Mouse (Mus musculus) kidney, postnatal 0 days (tissue): ENCODE measurements at regions not wholly inside any gene's neighbourhood (a gene's known extent, or its start where the extent isn't known, plus 50 kb on each side); places are given as distances from the start of the nearest gene placed in this dataset.

ENCODE experiments used
- ATAC-seq: fragments of 200-750 bp; cut with Nextera tagmentation; replicated peaks from 2 replicates; pipeline ENCODE4 v1.8.0; 2017; ENCODE audit warnings: low read depth, moderate number of reproducible peaks, moderate TSS enrichment, moderate library complexity; ENCODE audit not compliant: low FRiP score
- DNase-seq: peaks from one replicate; pipeline ENCODE4 v3.0.0-alpha.2; 2016; ENCODE audit warnings: low spot score
- H3K27ac ChIP-seq: fragments of 300-500 bp; sonication (generic); 2 replicates; pipeline ENCODE4 v1.5.1; 2014; ENCODE audit warnings: mild to moderate bottlenecking
- H3K27me3 ChIP-seq: fragments of 300-500 bp; sonication (generic); 2 replicates; pipeline ENCODE4 v1.6.1; 2014; ENCODE audit warnings: low read length, mixed read lengths; ENCODE audit not compliant: insufficient read depth
- H3K36me3 ChIP-seq: fragments of 300-500 bp; sonication (generic); 2 replicates; pipeline ENCODE4 v1.6.1; 2014; ENCODE audit warnings: low read length, mixed read lengths; ENCODE audit not compliant: insufficient read depth
- H3K4me1 ChIP-seq: fragments of 300-500 bp; sonication (generic); replicated peaks from 2 replicates; pipeline ENCODE4 v1.6.1; 2014; ENCODE audit warnings: antibody characterized with exemption, low read length, mixed read lengths; ENCODE audit not compliant: insufficient read depth
- H3K4me2 ChIP-seq: fragments of 300-500 bp; sonication (generic); 2 replicates; pipeline ENCODE4 v1.6.1; 2014; ENCODE audit warnings: mild to moderate bottlenecking, low read length, moderate library complexity, mixed read lengths
- H3K4me3 ChIP-seq: fragments of 300-500 bp; sonication (generic); replicated peaks from 2 replicates; pipeline ENCODE4 v1.5.1; 2014; ENCODE audit warnings: low read depth, low read length
- H3K9ac ChIP-seq: fragments of 300-500 bp; sonication (generic); 2 replicates; pipeline ENCODE4 v1.6.1; 2014; ENCODE audit warnings: low read depth, low read length
- H3K9me3 ChIP-seq: fragments of 300-500 bp; sonication (generic); replicated peaks from 2 replicates; pipeline ENCODE4 v1.6.1; 2016; ENCODE audit warnings: low read length, inconsistent platforms, mixed read lengths
- CTCF ChIP-seq: IDR thresholded peaks from 2 replicates; pipeline ENCODE4 v1.5.1; 2016; ENCODE audit warnings: antibody characterized with exemption, low read depth, mild to moderate bottlenecking, moderate library complexity
- WGBS: fragments of 180-500 bp; shearing (Covaris S2); extraction: QIAGEN DNeasy Blood & Tissue Kit; methylation state at CpG from one replicate; pipeline ENCODE4 v1.1.7; 2014; 5-methylcytosine and 5-hydroxymethylcytosine counted together

- no peak overlapping the region for H3K9ac ChIP-seq
- no peaks in the 10 kb centered on the region for H3K4me1 ChIP-seq
- DNase-seq (no peak), ATAC-seq (no peak)
- TF ChIP-seq CTCF: no peak
- no peaks in the 10 kb centered on the region for H3K36me3 ChIP-seq
- H3K4me2 ChIP-seq: no peak overlapping the region
- no peaks in the 10 kb centered on the region for H3K27me3 ChIP-seq
- no peak overlapping the region for H3K4me3 ChIP-seq
- no peaks in the 10 kb centered on the region for H3K9me3 ChIP-seq
- H3K27ac ChIP-seq: no peak overlapping the region
- 42% methylated on average over 4 of the region's 4 CpGs for WGBS
These were observed 441.8 kb upstream of the Cwc22 start for GRCm38 (mm10) chr2:78388001-78388400.

- H3K27ac ChIP-seq: no peak overlapping the region
- no peak overlapping the region for H3K4me2 ChIP-seq
- no peak overlapping the region for H3K9ac ChIP-seq
- H3K9me3 ChIP-seq: no peaks in the 10 kb centered on the region
- no peak overlapping the region for H3K4me3 ChIP-seq
- H3K27me3 ChIP-seq: no peaks in the 10 kb centered on the region
- no peaks in the 10 kb centered on the region for H3K36me3 ChIP-seq
- no peak for DNase-seq
- no peak for ATAC-seq
- H3K4me1 ChIP-seq: no peaks in the 10 kb centered on the region
- TF ChIP-seq CTCF: no peak
These were observed 435.1 kb upstream of the Cwc22 start for GRCm38 (mm10) chr2:78381234-78381633.

GRCm38 (mm10) chr2:78331736-78332475, 385.7 kb upstream of the Cwc22 start:
- 77% methylated on average over 5 of the region's 5 CpGs for WGBS
- no peak for TF ChIP-seq CTCF
- H3K36me3 ChIP-seq: no peaks in the 10 kb centered on the region

GRCm38 (mm10) chr2:78326091-78326490, 379.9 kb upstream of the Cwc22 start:
- Histone ChIP-seq H3K27me3 (no peaks in the 10 kb centered on the region), H3K4me1 (no peaks in the 10 kb centered on the region), H3K36me3 (no peaks in the 10 kb centered on the region), H3K4me3 (no peak overlapping the region), H3K9ac (no peak overlapping the region), H3K27ac (no peak overlapping the region), H3K9me3 (no peaks in the 10 kb centered on the region), H3K4me2 (no peak overlapping the region)
- no peak for ATAC-seq
- WGBS: 77% methylated on average over 2 of the region's 2 CpGs
- no peak for TF ChIP-seq CTCF
- no peak for DNase-seq

More at GRCm38 (mm10) chr2:78331736-78332475, 385.7 kb upstream of the Cwc22 start:
- H3K9me3 ChIP-seq: no peaks in the 10 kb centered on the region
- no peaks in the 10 kb centered on the region for H3K27me3 ChIP-seq
- H3K4me1 ChIP-seq: no peaks in the 10 kb centered on the region
- H3K4me3 ChIP-seq: no peak overlapping the region
- DNase-seq: no peak
- H3K9ac ChIP-seq: no peak overlapping the region
- no peak overlapping the region for H3K27ac ChIP-seq
- no peak for ATAC-seq
- H3K4me2 ChIP-seq: no peak overlapping the region

GRCm38 (mm10) chr2:78322216-78322965, 376.2 kb upstream of the Cwc22 start:
- TF ChIP-seq CTCF: no peak
- no peaks in the 10 kb centered on the region for H3K4me1 ChIP-seq
- no peak overlapping the region for H3K4me2 ChIP-seq
- no peak overlapping the region for H3K27ac ChIP-seq
- WGBS: 72% methylated on average over 3 of the region's 3 CpGs
- no peak overlapping the region for H3K9ac ChIP-seq
- H3K36me3 ChIP-seq: no peaks in the 10 kb centered on the region
- no peak overlapping the region for H3K4me3 ChIP-seq
- no peaks in the 10 kb centered on the region for H3K9me3 ChIP-seq
- no peaks in the 10 kb centered on the region for H3K27me3 ChIP-seq
- ATAC-seq (no peak), DNase-seq (no peak)

- Histone ChIP-seq H3K9me3 (no peaks in the 10 kb centered on the region), H3K4me2 (no peak overlapping the region), H3K4me3 (no peak overlapping the region), H3K9ac (no peak overlapping the region), H3K4me1 (no peaks in the 10 kb centered on the region), H3K27ac (no peak overlapping the region), H3K36me3 (no peaks in the 10 kb centered on the region), H3K27me3 (no peaks in the 10 kb centered on the region)
- no peak for ATAC-seq
- no peak for DNase-seq
- WGBS: 66% methylated on average over 13 of the region's 13 CpGs
- no peak for TF ChIP-seq CTCF
These were observed 365.8 kb upstream of the Cwc22 start for GRCm38 (mm10) chr2:78311766-78312491.
